28 mouse cellular contexts compared by ENCODE assay signal in genomic region chr9:62269161-62269560, GRCm38 (mm10). TPM values are rescaled to one million over a fixed set of nuclear protein-coding genes. Genes with fewer than 3 reads are reported as not detected.
DNase-seq lines count a peak whose midpoint lies in the region; ATAC-seq and TF ChIP-seq lines count a peak whose summit lies in the region.
"Had no signal": no experiment of that assay in that cellular context is flagged by ENCODE, and none has a peak within 500 bp of the region (broad histone marks: within the 10 kb centered on the region; RNA-seq: fewer than 3 reads in every experiment).

No protein-coding gene starts in this region.

- H3K36me3 ChIP-seq in testis, adult 2 months (ENCODE audit: control insufficient read depth, insufficient read depth, low read length) = no peaks in the 10 kb centered on the region
- H3K36me3 ChIP-seq: G1E had no signal

- H3K4me3 ChIP-seq in testis, adult 2 months (ENCODE audit: control insufficient read depth, low read depth, low read length) = peak overlapping the region; percentile 52

- no peaks in the 10 kb centered on the region for H3K27me3 ChIP-seq in testis, adult 2 months (ENCODE audit: control insufficient read depth, insufficient read depth, low read length)
- H3K27me3 ChIP-seq: Patski had no signal

- no peaks in the 10 kb centered on the region for H3K4me1 ChIP-seq in testis, adult 2 months (ENCODE audit: control insufficient read depth, insufficient read depth, low read length)

- H3K27ac ChIP-seq in testis, adult 2 months (ENCODE audit: control insufficient read depth, insufficient read depth, low read depth, low read length) = no peak overlapping the region

- intact Hi-C loops in heart, postnatal 14 days (cut with DNase I) = no loop called here

- no peak for TF ChIP-seq POLR2A in testis, adult 2 months (IDR thresholded peaks at IDR 0.05; ENCODE audit: control insufficient read depth, low read depth, low read length)

- ATAC-seq in activated CD4-positive, CD25-positive, alpha-beta regulatory T cell, adult 4 months = no peak
- ATAC-seq: CD4-positive, CD25-positive, alpha-beta regulatory T cell, adult 4 months; Patski had no signal

- TF ChIP-seq CTCF in testis, adult 2 months (IDR thresholded peaks at IDR 0.05; ENCODE audit: control insufficient read depth, insufficient read depth, insufficient replicate concordance, low read depth, low read length) = no peak

- DNase-seq in testis, postnatal 14 days (ENCODE audit: low spot score) = no peak
- DNase-seq in 3T3-L1 (ENCODE audit: low read depth, low spot score) (peak; percentile 85), NIH3T3 (ENCODE audit: low read depth) (peak; percentile 57)
- DNase-seq in heart, postnatal 14 days = no peak
- DNase-seq: adrenal gland, adult 2 months; adrenal gland, adult 8-10 months; adrenal gland, postnatal 10 days; adrenal gland, postnatal 14 days; adrenal gland, postnatal 25 days; adrenal gland, postnatal 36 days; B cell, adult 2 months; cerebellum, adult 11 months; cerebellum, adult 11-12 months; cerebellum, adult 18-20 months; cerebellum, adult 2 months; cerebellum, adult 8-10 months; cerebellum, adult 9-10 months had no signal

RNA-seq across cellular contexts. Expression of gene Spesp1, which starts 12.8 kb away (rescaled TPM):
- polyA plus RNA-seq in testis, adult 2 months (2012; rRNA removed) = 119 and 135 TPM in 2 replicates
- polyA plus RNA-seq in activated CD4-positive, CD25-positive, alpha-beta regulatory T cell, adult 4 months (2017; shearing (Covaris generic)) = not detected
- not detected for total RNA-seq in heart, postnatal 14 days (2021)
- total RNA-seq: adrenal gland, adult 18-20 months; adrenal gland, adult 2 months; adrenal gland, adult 8-10 months; adrenal gland, postnatal 10 days; adrenal gland, postnatal 14 days; adrenal gland, postnatal 25 days; adrenal gland, postnatal 36 days; adrenal gland, postnatal 4 days; CH12.LX; MEL had no signal
- polyA plus RNA-seq: adrenal gland, adult 2 months; brain, embryonic 14.5 days; C2C12; CD4-positive, CD25-positive, alpha-beta regulatory T cell, adult 4 months; cerebellum, adult 2 months; G1E; Patski had no signal

Comparison
In these comparisons a context has a peak if more than half of its experiments do, and no peak if none do; other contexts are left out.
1. DNase-seq: peak in 3T3-L1 (single experiment) and NIH3T3 (single experiment); none in testis, postnatal 14 days (single experiment) and heart, postnatal 14 days (0 of 2).
2. RNA of gene Spesp1, which starts 12.8 kb away (polyA plus RNA-seq): 119 to 135 TPM in testis, adult 2 months; not detected in activated CD4-positive, CD25-positive, alpha-beta regulatory T cell, adult 4 months; every median in the first group is over 100 times any median in the second.